Mouse (Mus musculus) kidney, embryonic 14.5 days (tissue): ENCODE measurements around the gene Plekho2. TPM values are rescaled to one million over a fixed set of nuclear protein-coding genes. Genes with fewer than 3 reads are reported as not detected.

Experiments
- ATAC-seq: fragments of 200-750 bp; cut with Nextera tagmentation; 2 replicates; pipeline ENCODE4 v1.8.0; 2017; ENCODE audit warnings: moderate number of reproducible peaks, mild to moderate bottlenecking, moderate TSS enrichment, moderate library complexity; ENCODE audit not compliant: low FRiP score, low TSS enrichment
- H3K27ac ChIP-seq: fragments of 300-500 bp; sonication (generic); 2 replicates; pipeline ENCODE4 v1.5.1; 2014; ENCODE audit warnings: low read depth, mild to moderate bottlenecking, low read length, moderate library complexity, mixed read lengths
- H3K27me3 ChIP-seq: fragments of 300-500 bp; sonication (generic); 2 replicates; pipeline ENCODE4 v1.6.1; 2014; ENCODE audit warnings: mild to moderate bottlenecking, low read length; ENCODE audit not compliant: control insufficient read depth, insufficient read depth
- H3K36me3 ChIP-seq: fragments of 300-500 bp; sonication (generic); 2 replicates; pipeline ENCODE4 v1.6.1; 2014; ENCODE audit warnings: low read length, mixed read lengths; ENCODE audit not compliant: control insufficient read depth, insufficient read depth
- H3K4me1 ChIP-seq: fragments of 300-500 bp; sonication (generic); 2 replicates; pipeline ENCODE4 v1.6.1; 2014; ENCODE audit warnings: low read length, mixed read lengths; ENCODE audit not compliant: control insufficient read depth, insufficient read depth
- H3K4me2 ChIP-seq: fragments of 300-500 bp; sonication (generic); replicated peaks from 2 replicates; pipeline ENCODE4 v1.6.1; 2014; ENCODE audit warnings: low read depth, mild to moderate bottlenecking, low read length
- H3K4me3 ChIP-seq: fragments of 300-500 bp; sonication (generic); 2 replicates; pipeline ENCODE4 v1.5.1; 2014; ENCODE audit warnings: mild to moderate bottlenecking, low read length
- H3K9ac ChIP-seq: fragments of 300-500 bp; sonication (generic); 2 replicates; pipeline ENCODE4 v1.6.1; 2014; ENCODE audit warnings: low read depth, mild to moderate bottlenecking, low read length, moderate library complexity
- H3K9me3 ChIP-seq: fragments of 300-500 bp; sonication (generic); 2 replicates; pipeline ENCODE4 v1.6.1; 2016; ENCODE audit warnings: low read length; ENCODE audit not compliant: control insufficient read depth
- WGBS: fragments of 180-500 bp; shearing (Covaris S2); extraction: QIAGEN DNeasy Blood & Tissue Kit; methylation state at CpG from one replicate; pipeline ENCODE4 v1.1.7; 2014; 5-methylcytosine and 5-hydroxymethylcytosine counted together
- polyA plus RNA-seq: library from polyadenylated mRNA; unstranded; fragments of >200 nt; fragmentation: Nextera tagmentation; extraction: Ambion mirVana; gene quantifications from 2 replicates; pipeline ENCODE4 v1.2.1, GENCODE M21; 2014

The Plekho2 gene
- polyA plus RNA-seq, 1 experiment from 2014 or later = 14.1 TPM

DNA sequence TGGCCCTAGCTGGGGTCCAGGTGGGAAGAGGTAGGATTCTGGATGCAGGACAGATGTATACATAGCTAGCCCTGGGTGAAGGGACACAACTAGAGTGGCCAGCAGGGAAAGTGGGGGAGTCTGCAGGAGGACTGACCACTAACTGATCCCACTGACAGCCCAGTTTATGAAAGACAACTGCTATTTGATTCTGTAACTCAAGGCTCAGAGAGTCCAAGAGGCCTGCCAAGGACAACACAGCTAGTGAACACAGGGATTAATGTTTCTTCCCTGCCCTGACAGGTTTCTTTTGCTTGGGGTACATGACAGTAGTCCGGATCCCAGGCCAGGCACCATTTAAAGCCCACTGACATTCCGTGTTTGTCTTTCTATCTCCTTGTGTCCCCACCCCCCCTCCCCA is 27.3 kb upstream of the Plekho2 start:
- no peak overlapping the region for H3K9ac ChIP-seq
- no peak overlapping the region for H3K27ac ChIP-seq
- H3K4me2 ChIP-seq = no peak overlapping the region
- WGBS = 33% methylated on average over 2 of the region's 2 CpGs
- no peaks in the 10 kb centered on the region for H3K9me3 ChIP-seq
- ATAC-seq = no peak
- H3K4me3 ChIP-seq = no peak overlapping the region
- no peaks in the 10 kb centered on the region for H3K36me3 ChIP-seq
- H3K4me1 ChIP-seq = 0 out of 2 replicates have a peak, but pooled peaks cover 4% of the 10 kb centered on the region
- H3K27me3 ChIP-seq = no peaks in the 10 kb centered on the region

DNA sequence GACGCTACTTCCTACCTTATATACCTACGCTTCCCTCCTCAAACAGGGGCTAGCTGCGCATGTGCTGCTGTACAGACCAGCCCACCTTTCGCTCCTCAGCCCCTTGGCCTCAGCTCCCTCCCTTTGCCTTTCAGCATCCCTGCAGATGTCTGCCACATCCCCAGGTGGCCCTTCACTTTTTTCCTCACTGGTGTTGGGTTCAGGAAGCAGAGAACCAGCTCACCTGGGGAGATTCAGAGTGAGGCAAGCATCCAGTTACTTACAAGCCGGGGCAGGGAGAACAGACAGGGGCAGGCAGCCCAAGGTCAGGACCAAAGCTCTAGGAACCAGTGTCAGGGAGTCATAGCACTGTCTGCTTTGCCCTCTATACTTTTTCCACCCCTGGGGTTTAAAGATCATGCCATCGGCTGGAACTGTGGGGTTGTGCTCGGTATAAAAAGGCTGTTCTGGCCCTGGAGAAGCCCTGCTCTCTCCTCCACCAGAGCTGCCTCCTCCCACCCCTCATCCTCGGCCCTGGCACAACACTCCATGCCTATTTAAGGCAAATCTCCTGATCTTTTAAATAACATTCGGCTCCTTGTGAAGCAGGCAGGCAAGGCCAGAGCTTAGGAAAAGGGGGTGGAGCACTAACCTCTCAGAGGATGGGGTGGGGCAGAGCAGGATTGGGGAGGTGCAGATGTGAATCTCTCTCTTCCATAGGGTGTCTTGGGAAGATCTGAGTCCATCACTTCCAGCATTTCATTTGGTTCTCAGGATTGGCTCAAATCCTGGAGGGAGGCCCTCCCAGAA is 26.7 kb upstream of the Plekho2 start:
- Histone ChIP-seq H3K27me3 (no peaks in the 10 kb centered on the region), H3K4me1 (0 out of 2 replicates have a peak, but pooled peaks cover 4% of the 10 kb centered on the region), H3K4me2 (no peak overlapping the region), H3K27ac (no peak overlapping the region), H3K4me3 (no peak overlapping the region), H3K36me3 (no peaks in the 10 kb centered on the region), H3K9me3 (no peaks in the 10 kb centered on the region), H3K9ac (0 out of 2 replicates have a peak overlapping the region, but pooled peaks have one; percentile 23)
- ATAC-seq = no peak
- WGBS = 50% methylated on average over 9 of the region's 9 CpGs

DNA sequence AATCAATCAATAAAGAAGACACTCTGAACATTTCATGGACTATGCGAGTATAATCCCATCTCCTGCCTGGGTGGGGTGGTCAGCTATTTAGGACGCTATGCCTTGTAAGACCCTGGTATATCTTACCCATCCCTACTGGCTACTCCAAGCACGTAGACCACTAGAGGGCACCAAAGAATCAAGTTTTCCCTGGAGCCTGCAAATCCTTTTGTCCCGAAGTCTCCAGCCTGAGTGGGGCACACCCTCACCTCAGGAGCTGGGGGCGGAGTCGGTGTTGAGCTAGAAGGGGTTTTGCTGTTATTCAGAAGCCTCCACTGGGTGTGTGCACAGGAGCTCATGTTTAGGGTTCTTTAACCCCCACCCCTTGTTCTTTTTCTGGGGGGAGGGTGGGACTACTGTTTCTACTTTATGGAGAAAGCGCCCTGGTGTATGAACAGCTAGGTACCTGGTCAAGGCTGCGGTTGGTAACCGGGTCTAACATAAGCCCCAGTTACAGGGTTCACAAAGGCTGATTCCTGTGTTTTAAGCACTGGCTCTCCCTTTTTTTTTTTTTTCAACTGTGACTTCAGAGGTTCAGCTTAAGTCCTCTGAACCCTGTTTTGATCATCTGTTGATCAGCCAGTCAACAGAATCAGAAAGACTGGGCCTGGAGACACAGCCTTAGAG is 25.8 kb upstream of the Plekho2 start:
- H3K27me3 ChIP-seq = no peaks in the 10 kb centered on the region
- no peaks in the 10 kb centered on the region for H3K36me3 ChIP-seq
- peak; percentile 87 for ATAC-seq
- 0 out of 2 replicates have a peak, but pooled peaks cover 4% of the 10 kb centered on the region for H3K4me1 ChIP-seq
- 0 out of 2 replicates have a peak overlapping the region, but pooled peaks have one; percentile 5 for H3K4me2 ChIP-seq
- 12% methylated on average over 9 of the region's 9 CpGs for WGBS
- no peak overlapping the region for H3K4me3 ChIP-seq
- no peaks in the 10 kb centered on the region for H3K9me3 ChIP-seq
- no peak overlapping the region for H3K27ac ChIP-seq
- no peak overlapping the region for H3K9ac ChIP-seq

DNA sequence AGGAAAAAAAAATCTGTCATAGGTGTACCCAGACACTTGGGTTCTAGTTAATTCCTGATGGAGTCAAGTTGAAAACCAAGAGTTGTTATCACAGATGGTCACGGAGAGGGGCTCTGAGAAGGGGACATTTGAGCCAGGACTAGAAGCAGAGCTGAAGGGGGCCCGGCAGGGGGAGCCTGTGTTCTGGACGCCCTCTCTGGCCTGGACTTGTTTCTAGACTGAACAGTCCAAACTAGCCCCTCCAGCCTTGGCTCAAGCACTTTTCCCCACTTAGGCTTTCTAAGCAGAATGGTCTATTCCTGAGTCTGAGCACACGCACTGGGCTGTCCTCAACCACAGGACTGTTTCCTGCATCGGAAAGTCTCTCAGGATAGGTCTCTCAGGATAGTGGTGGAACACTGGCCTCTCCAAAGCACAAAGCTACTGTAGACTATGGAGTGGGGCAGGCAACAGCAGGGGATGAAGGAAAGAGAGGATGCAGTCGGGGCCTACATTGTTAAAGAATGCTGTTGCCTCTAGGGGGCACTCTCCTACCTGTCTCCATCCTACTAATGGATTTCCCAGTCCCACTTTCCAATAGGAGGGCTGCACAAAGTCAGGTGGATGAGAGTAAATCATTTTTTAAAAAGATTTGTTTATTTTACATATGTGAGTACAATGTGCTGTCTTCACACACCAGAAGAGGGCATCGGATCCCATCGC is 23.7 kb upstream of the Plekho2 start:
- Histone ChIP-seq H3K9me3 (no peaks in the 10 kb centered on the region), H3K27me3 (no peaks in the 10 kb centered on the region), H3K4me3 (no peak overlapping the region), H3K4me1 (0 out of 2 replicates have a peak, but pooled peaks cover 4% of the 10 kb centered on the region), H3K36me3 (no peaks in the 10 kb centered on the region), H3K4me2 (no peak overlapping the region), H3K27ac (no peak overlapping the region), H3K9ac (no peak overlapping the region)
- no peak for ATAC-seq
- 53% methylated on average over 8 of the region's 8 CpGs for WGBS

DNA sequence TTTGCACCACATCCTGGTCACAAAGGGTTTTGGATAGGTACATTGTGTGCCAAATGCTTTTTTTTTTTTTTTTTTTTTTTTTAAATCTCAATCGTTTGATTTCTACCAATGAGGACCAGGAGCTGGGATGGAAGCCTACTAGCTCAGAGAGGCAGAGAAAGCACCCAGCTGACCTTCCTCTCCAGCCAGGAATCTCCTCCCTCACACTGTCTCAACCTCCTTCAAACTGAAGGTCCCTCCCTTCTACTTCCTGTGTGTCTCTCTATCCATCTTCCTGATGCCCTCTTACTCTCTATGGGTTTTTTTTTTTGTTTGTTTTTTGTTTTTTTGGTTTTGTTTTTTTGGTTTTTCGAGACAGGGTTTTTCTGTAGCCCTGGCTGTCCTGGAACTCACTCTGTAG is 21.1 kb upstream of the Plekho2 start:
- Histone ChIP-seq H3K9ac (no peak overlapping the region), H3K27ac (no peak overlapping the region), H3K27me3 (no peaks in the 10 kb centered on the region), H3K36me3 (no peaks in the 10 kb centered on the region), H3K4me1 (no peaks in the 10 kb centered on the region), H3K9me3 (no peaks in the 10 kb centered on the region), H3K4me2 (no peak overlapping the region), H3K4me3 (no peak overlapping the region)
- WGBS = 86% methylated on average over 2 of the region's 2 CpGs
- no peak for ATAC-seq

DNA sequence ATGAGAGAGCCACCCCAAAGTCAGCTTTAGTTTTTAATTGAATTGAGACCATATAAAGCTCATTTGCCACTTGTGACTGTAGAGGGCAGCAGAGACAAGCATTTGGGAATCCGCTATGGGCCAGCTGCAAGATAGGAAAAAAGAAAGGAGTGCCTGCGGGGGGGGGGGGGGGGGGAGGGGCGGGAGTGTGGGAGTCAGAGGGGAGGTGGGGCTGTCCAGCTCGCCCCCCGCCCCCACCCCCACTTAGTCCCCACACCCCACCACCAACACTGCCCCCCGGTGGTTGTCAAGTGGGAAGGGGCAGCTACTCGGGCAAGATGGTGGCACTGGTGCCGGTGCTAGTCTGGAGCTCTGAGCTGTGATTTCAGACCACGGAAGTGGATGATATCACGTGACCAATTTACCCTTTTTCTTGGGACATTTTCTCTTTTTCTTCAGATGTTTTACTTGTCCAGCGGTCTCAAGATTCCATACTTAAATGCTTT is 19.0 kb upstream of the Plekho2 start:
- Histone ChIP-seq H3K36me3 (peaks cover 15% of the 10 kb centered on the region; the same call in 1 of the 2 replicates), H3K27me3 (no peaks in the 10 kb centered on the region), H3K27ac (no peak overlapping the region), H3K4me3 (no peak overlapping the region), H3K9me3 (no peaks in the 10 kb centered on the region), H3K9ac (no peak overlapping the region), H3K4me2 (no peak overlapping the region), H3K4me1 (no peaks in the 10 kb centered on the region)
- 0 out of 2 replicates have a peak, but pooled peaks have one; percentile 33 for ATAC-seq
- WGBS = 64% methylated on average over 7 of the region's 11 CpGs

DNA sequence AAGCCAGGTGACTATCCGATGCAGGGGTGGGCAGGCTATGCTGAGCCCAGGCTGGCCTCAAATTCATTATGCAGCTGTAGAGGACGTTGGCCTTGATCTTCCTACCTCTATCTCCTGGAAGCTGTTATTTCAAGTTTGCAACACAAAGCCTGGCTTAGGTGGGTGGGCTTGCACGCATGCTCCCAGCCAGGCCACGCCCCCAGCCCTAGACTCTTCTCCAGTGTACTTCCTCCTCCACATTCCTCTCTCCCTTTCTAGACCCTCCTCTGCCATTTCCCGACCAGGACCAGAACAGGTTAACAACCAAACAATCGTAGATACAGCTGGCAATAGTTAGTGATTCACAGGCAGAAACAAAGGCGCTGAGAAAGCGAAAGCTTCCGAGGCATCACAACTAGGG is 13.8 kb upstream of the Plekho2 start:
- peaks cover 42% of the 10 kb centered on the region for H3K36me3 ChIP-seq
- peaks cover 8% of the 10 kb centered on the region for H3K4me1 ChIP-seq
- no peak overlapping the region for H3K4me2 ChIP-seq
- no peak overlapping the region for H3K27ac ChIP-seq
- ATAC-seq = no peak
- H3K9me3 ChIP-seq = no peaks in the 10 kb centered on the region
- no peak overlapping the region for H3K4me3 ChIP-seq
- H3K27me3 ChIP-seq = no peaks in the 10 kb centered on the region
- 78% methylated on average over 9 of the region's 9 CpGs for WGBS
- no peak overlapping the region for H3K9ac ChIP-seq

DNA sequence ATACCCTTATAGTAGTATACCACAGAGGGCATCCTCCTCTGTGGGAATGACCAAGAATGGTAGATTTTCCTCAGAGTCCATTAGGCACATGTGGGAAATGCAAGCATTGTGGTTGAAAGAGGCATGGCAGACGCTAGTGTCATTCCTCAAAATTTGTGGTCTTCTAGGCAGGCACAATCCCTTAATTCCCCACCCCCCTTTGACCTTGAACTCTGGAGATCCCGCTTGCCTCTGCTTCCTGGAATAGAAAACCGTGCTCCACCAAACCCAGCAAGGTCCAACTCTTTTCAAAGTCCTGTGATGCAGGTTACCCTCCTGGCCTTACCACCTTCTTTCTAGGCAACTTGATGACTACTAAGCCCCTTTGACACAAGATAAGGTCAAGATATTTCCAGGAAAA is 12.9 kb upstream of the Plekho2 start:
- Histone ChIP-seq H3K9me3 (no peaks in the 10 kb centered on the region), H3K36me3 (peaks cover 42% of the 10 kb centered on the region), H3K4me2 (no peak overlapping the region), H3K27me3 (no peaks in the 10 kb centered on the region), H3K4me1 (peaks cover 12% of the 10 kb centered on the region), H3K9ac (no peak overlapping the region), H3K27ac (no peak overlapping the region), H3K4me3 (no peak overlapping the region)
- 88% methylated on average over 3 of the region's 3 CpGs for WGBS
- no peak for ATAC-seq
